Comparison of ENCODE assay signal across 20 mouse cellular contexts in genomic region chr3:142975606-142976005, GRCm38 (mm10).
A peak's percentile ranks its signal among the peaks of the same experiment; 100 is the strongest.
DNase-seq lines count a peak whose midpoint lies in the region; TF ChIP-seq lines count a peak whose summit lies in the region.
"Had no signal": no experiment of that assay in that cellular context is flagged by ENCODE, and none has a peak within 500 bp of the region (broad histone marks: within the 10 kb centered on the region; RNA-seq: fewer than 3 reads in every experiment).

No protein-coding gene starts in this region.

- no peak overlapping the region for H3K4me3 ChIP-seq in kidney, adult 2 months (ENCODE audit: insufficient read depth, low read depth, low read length)
- H3K4me3 ChIP-seq: embryonic facial prominence, embryonic 12.5 days; forebrain, embryonic 15.5 days; hindbrain, embryonic 13.5 days; intestine, embryonic 15.5 days had no signal

- 75% methylated on average over 8 of the region's 8 CpGs for WGBS in kidney, adult 2 months

- no peaks in the 10 kb centered on the region for H3K4me1 ChIP-seq in kidney, adult 2 months (ENCODE audit: control insufficient read depth, insufficient read depth, low read length)
- H3K4me1 ChIP-seq: embryonic facial prominence, embryonic 12.5 days; forebrain, embryonic 15.5 days; intestine, embryonic 15.5 days had no signal

- TF ChIP-seq POLR2A in kidney, adult 2 months (IDR thresholded peaks at IDR 0.05; ENCODE audit: low read depth, low read length) = no peak

- H3K27ac ChIP-seq in kidney, adult 2 months (ENCODE audit: insufficient read depth, low read depth, low read length) = no peak overlapping the region
- H3K27ac ChIP-seq: embryonic facial prominence, embryonic 12.5 days; forebrain, embryonic 15.5 days; hindbrain, embryonic 13.5 days; hindbrain, postnatal 0 days; intestine, embryonic 15.5 days had no signal

- intact Hi-C loops in heart, postnatal 25 days (cut with DNase I) = no loop called here

- no peak for TF ChIP-seq CTCF in kidney, adult 2 months (conservative IDR thresholded peaks at IDR 0.05; ENCODE audit: insufficient read depth, insufficient read length, low read depth, low read length)

- no peaks in the 10 kb centered on the region; the same call in 1 of the 2 replicates for H3K27me3 ChIP-seq in kidney, adult 2 months (replicated peaks; ENCODE audit: control insufficient read depth, insufficient read depth, low read length)
- H3K27me3 ChIP-seq: CH12.LX; embryonic facial prominence, embryonic 12.5 days; forebrain, embryonic 15.5 days; hindbrain, embryonic 13.5 days; intestine, embryonic 15.5 days; Patski had no signal

- DNase-seq in heart, adult 18-20 months = peak; percentile 15 to 23
- DNase-seq in heart, postnatal 25 days (ENCODE audit: low spot score) = no peak
- peak; percentile 21 for DNase-seq in kidney, postnatal 14 days
- DNase-seq in kidney, adult 2 months = no peak
- peak; percentile 46 for DNase-seq in lung, postnatal 36 days
- DNase-seq in lung, postnatal 25 days (ENCODE audit: low spot score) = no peak
- no peak for DNase-seq in adrenal gland, postnatal 4 days (ENCODE audit: low spot score in 2 of 2)
- DNase-seq: adrenal gland, adult 2 months; adrenal gland, postnatal 25 days; cerebellum, adult 11 months; cerebellum, adult 9-10 months; cerebellum, postnatal 25 days; gastrocnemius, postnatal 14 days had no signal

- H3K36me3 ChIP-seq in kidney, adult 2 months (ENCODE audit: control insufficient read depth, insufficient read depth, low read length) = no peaks in the 10 kb centered on the region
- H3K36me3 ChIP-seq: embryonic facial prominence, embryonic 12.5 days; forebrain, embryonic 15.5 days; hindbrain, embryonic 13.5 days; intestine, embryonic 15.5 days had no signal

Comparison
In these comparisons a context has a peak if more than half of its experiments do, and no peak if none do; other contexts are left out.
1. DNase-seq: peak in heart, adult 18-20 months (2 of 2), kidney, postnatal 14 days (single experiment) and lung, postnatal 36 days (single experiment); none in heart, postnatal 25 days (single experiment), kidney, adult 2 months (single experiment), lung, postnatal 25 days (single experiment) and adrenal gland, postnatal 4 days (0 of 2).